Mouse (Mus musculus): ENCODE data around the gene Akr1d1.

Gene Akr1d1

GRCm38 (mm10) chr6:37529940-37530339 is at the start of gene Akr1d1:
Gene Akr1d1 (plus strand): TSS chr6:37530173.
- DNase-seq (ENCODE audit: low read depth), result no peak

GRCm38 (mm10) chr6:37481147-37481546 is 48.8 kb upstream of the Akr1d1 start:
- peak; percentile 77 for DNase-seq (ENCODE audit: low read depth)

GRCm38 (mm10) chr6:37483262-37483661 is 46.7 kb upstream of the Akr1d1 start:
- DNase-seq (ENCODE audit: low read depth), result no peak

GRCm38 (mm10) chr6:37484588-37485070 is 45.3 kb upstream of the Akr1d1 start:
- DNase-seq (ENCODE audit: low read depth), result no peak

- no peak for DNase-seq (ENCODE audit: low read depth)
Observed at GRCm38 (mm10) chr6:37486502-37486901, 43.5 kb upstream of the Akr1d1 start.

GRCm38 (mm10) chr6:37492241-37492640 is 37.7 kb upstream of the Akr1d1 start:
- no peak for DNase-seq (ENCODE audit: low read depth)

GRCm38 (mm10) chr6:37494957-37495356 is 35.0 kb upstream of the Akr1d1 start:
- no peak for DNase-seq (ENCODE audit: low read depth)

GRCm38 (mm10) chr6:37496866-37497265 is 33.1 kb upstream of the Akr1d1 start:
- peak; percentile 23 for DNase-seq (ENCODE audit: low read depth)

- no peak for DNase-seq (ENCODE audit: low read depth)
Observed at GRCm38 (mm10) chr6:37505588-37505987, 24.4 kb upstream of the Akr1d1 start.

- no peak for DNase-seq (ENCODE audit: low read depth)
Observed at GRCm38 (mm10) chr6:37506909-37507515, 23.0 kb upstream of the Akr1d1 start.

GRCm38 (mm10) chr6:37510786-37511185 is 19.2 kb upstream of the Akr1d1 start:
- DNase-seq (ENCODE audit: low read depth), result no peak

- DNase-seq (ENCODE audit: low read depth), result no peak
Observed at GRCm38 (mm10) chr6:37520631-37521375, 9.2 kb upstream of the Akr1d1 start.

- no peak for DNase-seq (ENCODE audit: low read depth)
Observed at GRCm38 (mm10) chr6:37532036-37532435, 2.1 kb downstream of the Akr1d1 start.

GRCm38 (mm10) chr6:37536831-37537230 is 6.9 kb downstream of the Akr1d1 start:
- DNase-seq (ENCODE audit: low read depth), result no peak

GRCm38 (mm10) chr6:37537801-37538200 is 7.8 kb downstream of the Akr1d1 start:
- DNase-seq (ENCODE audit: low read depth), result no peak

GRCm38 (mm10) chr6:37538792-37539191 is 8.8 kb downstream of the Akr1d1 start:
- DNase-seq (ENCODE audit: low read depth), result no peak

GRCm38 (mm10) chr6:37539403-37539802 is 9.4 kb downstream of the Akr1d1 start:
- DNase-seq (ENCODE audit: low read depth), result no peak

GRCm38 (mm10) chr6:37540113-37540512 is 10.1 kb downstream of the Akr1d1 start:
- no peak for DNase-seq (ENCODE audit: low read depth)

- DNase-seq (ENCODE audit: low read depth), result no peak
Observed at GRCm38 (mm10) chr6:37541171-37541570, 11.2 kb downstream of the Akr1d1 start.

GRCm38 (mm10) chr6:37542145-37542544 is 12.2 kb downstream of the Akr1d1 start:
- DNase-seq (ENCODE audit: low read depth), result no peak

- peak; percentile 76 for DNase-seq (ENCODE audit: low read depth)
Observed at GRCm38 (mm10) chr6:37552760-37553159, 22.8 kb downstream of the Akr1d1 start.

GRCm38 (mm10) chr6:37553926-37554325 is 24.0 kb downstream of the Akr1d1 start:
- no peak for DNase-seq (ENCODE audit: low read depth)

- no peak for DNase-seq (ENCODE audit: low read depth)
Observed at GRCm38 (mm10) chr6:37554327-37554726, 24.4 kb downstream of the Akr1d1 start.

- DNase-seq (ENCODE audit: low read depth), result peak; percentile 10
Observed at GRCm38 (mm10) chr6:37563861-37564260, 33.9 kb downstream of the Akr1d1 start.

Data from induced T-regulatory cell, adult 2 months (primary cell).